Mouse (Mus musculus) megakaryocyte, embryonic 14.5 days (primary cell): ENCODE measurements around the gene Sephs2. TPM values are rescaled to one million over a fixed set of nuclear protein-coding genes. Genes with fewer than 3 reads are reported as not detected.

Experiments
- H3K27me3 ChIP-seq: replicated peaks from 2 replicates; pipeline ENCODE3; 2012; ENCODE audit warnings: inconsistent platforms
- H3K36me3 ChIP-seq: replicated peaks from 2 replicates; pipeline ENCODE3; 2012; ENCODE audit warnings: low read length, inconsistent platforms, mixed read lengths
- H3K4me1 ChIP-seq: 2 replicates; pipeline ENCODE4 v1.6.1; 2012; ENCODE audit warnings: inconsistent platforms
- H3K4me3 ChIP-seq: replicated peaks from 2 replicates; pipeline ENCODE3; 2012; ENCODE audit warnings: moderate library complexity, mild to moderate bottlenecking, inconsistent platforms
- H3K9me3 ChIP-seq: 2 replicates; pipeline ENCODE4 v1.6.1; 2012; ENCODE audit warnings: inconsistent platforms
- FLI1 ChIP-seq: IDR thresholded peaks from 2 replicates; pipeline ENCODE4 v1.6.1; 2012; ENCODE audit warnings: low read length, inconsistent platforms, mixed read lengths
- GATA1 ChIP-seq: IDR thresholded peaks from 3 replicates; pipeline ENCODE4 v1.6.1; 2012; ENCODE audit warnings: mixed read lengths, low read length, inconsistent platforms, borderline replicate concordance
- polyA plus RNA-seq: library from polyadenylated mRNA; stranded (reverse); fragments of >175 nt; gene quantifications from 2 replicates; pipeline ENCODE4 v1.2.3, GENCODE M21; 2012; ENCODE audit warnings: low replicate concordance; ENCODE audit not compliant: insufficient read depth

Sephs2 gene
- polyA plus RNA-seq, 1 experiment: 32.9 TPM

GRCm38 (mm10) chr7:127223106-127223505 is 50.7 kb downstream of the Sephs2 start:
- no peaks in the 10 kb centered on the region for H3K27me3 ChIP-seq

More at GRCm38 (mm10) chr7:127223106-127223505, 50.7 kb downstream of the Sephs2 start:
- Histone ChIP-seq H3K4me3 (no peak overlapping the region), H3K36me3 (peaks cover 5% of the 10 kb centered on the region), H3K9me3 (peaks cover 5% of the 10 kb centered on the region; the same call in 1 of the 2 replicates), H3K4me1 (peaks cover 93% of the 10 kb centered on the region)
- TF ChIP-seq FLI1 (no peak), GATA1 (no peak)

Other genes with a start within 250 kb of the Sephs2 start
- 324 and 1,017 TPM in 2 replicates for gene Maz, start 247.0 kb downstream of the Sephs2 start, polyA plus RNA-seq
- 6.8 and 18.0 TPM in 2 replicates for gene Kif22, start 231.6 kb downstream of the Sephs2 start, polyA plus RNA-seq
- not detected in 2 replicates for gene Zg16, start 186.7 kb downstream of the Sephs2 start, polyA plus RNA-seq
- 71.8 and 93.9 TPM in 2 replicates for gene AI467606, start 182.7 kb downstream of the Sephs2 start, polyA plus RNA-seq
- gene Qprt, start 151.8 kb downstream of the Sephs2 start, polyA plus RNA-seq: not detected in 2 replicates
- 2.2 and 17.4 TPM in 2 replicates for gene Spn, start 136.2 kb downstream of the Sephs2 start, polyA plus RNA-seq
- 13.5 and 43.5 TPM in 2 replicates for gene Cd2bp2, start 78.0 kb downstream of the Sephs2 start, polyA plus RNA-seq
- gene Tbc1d10b, start 65.6 kb downstream of the Sephs2 start, polyA plus RNA-seq: 83.3 and 137 TPM in 2 replicates
- 4.7 TPM in 1 of 2 replicates, not detected in the other for gene Mylpf, start 65.2 kb downstream of the Sephs2 start, polyA plus RNA-seq
- 10.8 and 17.3 TPM in 2 replicates for gene Zfp553, start 41.0 kb downstream of the Sephs2 start, polyA plus RNA-seq
- 369 and 529 TPM in 2 replicates for gene Sept1, start 40.9 kb downstream of the Sephs2 start, polyA plus RNA-seq
- 85.4 and 270 TPM in 2 replicates for gene Zfp771, start 29.8 kb downstream of the Sephs2 start, polyA plus RNA-seq
- 65.3 and 143 TPM in 2 replicates for gene Dctpp1, start 13.3 kb downstream of the Sephs2 start, polyA plus RNA-seq
- 11.2 and 21.5 TPM in 2 replicates for gene Itgal, start 22.2 kb upstream of the Sephs2 start, polyA plus RNA-seq
- 21.5 and 31.6 TPM in 2 replicates for gene Zfp768, start 71.5 kb upstream of the Sephs2 start, polyA plus RNA-seq
- gene Zfp747, start 102.0 kb upstream of the Sephs2 start, polyA plus RNA-seq: 0.73 TPM in 1 of 2 replicates, not detected in the other
- gene 9130019O22Rik, start 113.1 kb upstream of the Sephs2 start, polyA plus RNA-seq: 0.07 and 1.7 TPM in 2 replicates
- gene E430018J23Rik, start 119.6 kb upstream of the Sephs2 start, polyA plus RNA-seq: 5.5 TPM in 1 of 2 replicates, not detected in the other
- gene Zfp764, start 132.8 kb upstream of the Sephs2 start, polyA plus RNA-seq: 0.32 TPM in 1 of 2 replicates, not detected in the other
- gene Zfp688, start 148.0 kb upstream of the Sephs2 start, polyA plus RNA-seq: 12.3 and 25.6 TPM in 2 replicates
- 4.4 and 12.0 TPM in 2 replicates for gene Zfp689, start 175.1 kb upstream of the Sephs2 start, polyA plus RNA-seq
- 83.1 and 177 TPM in 2 replicates for gene Prr14, start 185.6 kb upstream of the Sephs2 start, polyA plus RNA-seq
- 237 and 322 TPM in 2 replicates for gene Fbrs, start 205.1 kb upstream of the Sephs2 start, polyA plus RNA-seq
- 4.0 and 9.1 TPM in 2 replicates for gene Srcap, start 237.9 kb upstream of the Sephs2 start, polyA plus RNA-seq
- gene Gm42715, start 245.5 kb upstream of the Sephs2 start, polyA plus RNA-seq: 15.7 and 25.1 TPM in 2 replicates